Mouse (Mus musculus) CH12.LX (cell line): Measurements from ENCODE around the gene Vmn1r222. TPM values are rescaled to one million over a fixed set of nuclear protein-coding genes. Genes with fewer than 3 reads are reported as not detected.
"Not testable (repeated sequence)": the region's sequence is repeated elsewhere in the genome, so short reads cannot be mapped to it uniquely, and the experiment has no call there.

Source experiments
- DNase-seq: peaks from one replicate; pipeline ENCODE4 v3.0.0-alpha.2; 2013; ENCODE audit errors: extremely low read depth
- H3K27ac ChIP-seq: 2 replicates; pipeline ENCODE4 v1.5.1; 2012; ENCODE audit warnings: low read depth, mild to moderate bottlenecking, control low read depth, moderate library complexity; ENCODE audit not compliant: insufficient read depth
- H3K27me3 ChIP-seq: replicated peaks from 2 replicates; pipeline ENCODE3; 2012; ENCODE audit warnings: inconsistent platforms
- H3K36me3 ChIP-seq, 2 experiments: replicated peaks in 1 of 2; 2 replicates each; pipeline versions ENCODE3 to v1.6.1; 2012; ENCODE audit warnings: inconsistent platforms in 1 of 2, low read length in 1 of 2, mild to moderate bottlenecking in 1 of 2, mixed read lengths in 1 of 2, moderate library complexity in 1 of 2; ENCODE audit not compliant: control insufficient read depth in 1 of 2, insufficient read depth in 1 of 2
- H3K4me1 ChIP-seq, 2 experiments: 2 replicates each; pipeline ENCODE4 v1.6.1; 2012; ENCODE audit warnings: inconsistent platforms in 1 of 2, moderate library complexity in 1 of 2; ENCODE audit not compliant: insufficient read depth in 2 of 2, control insufficient read depth in 1 of 2
- H3K4me2 ChIP-seq: 2 replicates; pipeline ENCODE4 v1.6.1; 2012; ENCODE audit warnings: low read depth, mild to moderate bottlenecking, control low read depth; ENCODE audit not compliant: poor library complexity, insufficient read depth, severe bottlenecking
- H3K4me3 ChIP-seq, 3 experiments: fragments of 150-350 bp in 1 of 3; sonication (generic) in 1 of 3; replicated peaks in 1 of 3; 2 replicates each; pipeline versions ENCODE3 to v1.5.1; 2011 to 2012; ENCODE audit warnings: low read depth in 2 of 3, low read length in 2 of 3, mild to moderate bottlenecking in 2 of 3, moderate library complexity in 2 of 3, control low read depth in 1 of 3, improper control_type of control experiment in 1 of 3, inconsistent platforms in 1 of 3, mixed read lengths in 1 of 3; ENCODE audit not compliant: poor library complexity in 1 of 3
- H3K79me2 ChIP-seq: replicated peaks from 2 replicates; pipeline ENCODE4 v1.6.1; 2012; ENCODE audit warnings: mild to moderate bottlenecking, moderate library complexity; ENCODE audit not compliant: control insufficient read depth, poor library complexity, insufficient read depth, severe bottlenecking; ENCODE audit errors: extremely low read depth
- H3K9ac ChIP-seq: 2 replicates; pipeline ENCODE4 v1.6.1; 2012; ENCODE audit warnings: low read depth, mild to moderate bottlenecking, control low read depth, moderate library complexity; ENCODE audit not compliant: insufficient read depth
- H3K9me3 ChIP-seq: replicated peaks from 2 replicates; pipeline ENCODE3; 2012; ENCODE audit warnings: low read length, inconsistent platforms, mixed read lengths
- CHD2 ChIP-seq: IDR thresholded peaks from 2 replicates; pipeline ENCODE4 v1.6.1; 2011; ENCODE audit warnings: low read length, improper control_type of control experiment
- CTCF ChIP-seq, 2 experiments: IDR thresholded peaks in 1 of 2; conservative IDR thresholded peaks in 1 of 2; 2 replicates each; pipeline ENCODE4 v1.5.1; 2011 to 2012; ENCODE audit warnings: low read depth in 2 of 2, low read length in 2 of 2, improper control_type of control experiment in 1 of 2, inconsistent platforms in 1 of 2, mild to moderate bottlenecking in 1 of 2, moderate library complexity in 1 of 2
- KAT2A ChIP-seq: IDR thresholded peaks from 2 replicates; pipeline ENCODE4 v1.6.1; 2012; ENCODE audit warnings: low read length, improper control_type of control experiment, inconsistent platforms; ENCODE audit not compliant: insufficient replicate concordance
- MXI1 ChIP-seq: IDR thresholded peaks from 2 replicates; pipeline ENCODE4 v1.6.1; 2011; ENCODE audit warnings: mild to moderate bottlenecking, low read depth, low read length, improper control_type of control experiment
- NRF1 ChIP-seq: IDR thresholded peaks from 2 replicates; pipeline ENCODE4 v1.6.1; 2014; ENCODE audit warnings: low read depth, mild to moderate bottlenecking, inconsistent platforms, low read length, improper control_type of control experiment, moderate library complexity
- POLR2A ChIP-seq: IDR thresholded peaks from 2 replicates; pipeline ENCODE4 v1.6.1; 2011; ENCODE audit warnings: low read depth, mild to moderate bottlenecking, improper control_type of control experiment, low read length
- POLR2AphosphoS2 ChIP-seq: IDR thresholded peaks from 2 replicates; pipeline ENCODE4 v1.6.1; 2011; ENCODE audit warnings: low read depth, low read length, improper control_type of control experiment
- RAD21 ChIP-seq: IDR thresholded peaks from 2 replicates; pipeline ENCODE4 v1.6.1; 2011; ENCODE audit warnings: low read depth, mild to moderate bottlenecking, low read length, improper control_type of control experiment, moderate library complexity
- SIN3A ChIP-seq: IDR thresholded peaks from 2 replicates; pipeline ENCODE4 v1.6.1; 2012; ENCODE audit warnings: low read length, improper control_type of control experiment, inconsistent platforms
- SMC3 ChIP-seq: IDR thresholded peaks from 2 replicates; pipeline ENCODE4 v1.6.1; 2011; ENCODE audit warnings: low read depth, low read length, improper control_type of control experiment
- TBP ChIP-seq: conservative IDR thresholded peaks from 2 replicates; pipeline ENCODE4 v1.6.1; 2011; ENCODE audit warnings: low read depth, low read length, improper control_type of control experiment
- ZNF384 ChIP-seq: IDR thresholded peaks from 2 replicates; pipeline ENCODE4 v1.6.1; 2012; ENCODE audit warnings: low read depth, low read length, improper control_type of control experiment, inconsistent platforms
- dilution Hi-C: fragments of 300-500 bp; cut with MboI; formaldehyde crosslinking; loops from 2 replicates; pipeline ENCODE4 v1.14.3; 2020; ENCODE audit warnings: low sequenced_read_pairs; ENCODE audit not compliant: extremely low pct_unique_long_range_greater_than_20kb, extremely low pct_ligation_motif_present
- in situ Hi-C: fragments of 300-500 bp; cut with MboI; formaldehyde crosslinking; loops from 3 replicates; pipeline ENCODE4 v1.14.3; 2019; ENCODE audit warnings: low sequenced_read_pairs, low pct_ligation_motif_present, low pct_unique_long_range_greater_than_20kb, mixed read lengths
- polyA plus RNA-seq: library from polyadenylated mRNA; unstranded; fragments of >175 nt; gene quantifications from 2 replicates; pipeline ENCODE4 v1.2.1, GENCODE M21; 2012; ENCODE audit warnings: low read depth; ENCODE audit not compliant: insufficient read length
- total RNA-seq, 2 experiments: library from RNA; depleted of rRNA; stranded (reverse); fragments of 300-350 nt in 1 of 2; fragments of >200 nt in 1 of 2; gene quantifications; 2 replicates each; pipeline ENCODE4 v1.2.3; 2012 to 2014

Gene Vmn1r222
- total and polyA plus RNA-seq, 3 experiments, result not detected

- in situ Hi-C loops, result no loop called here
- H3K27me3 ChIP-seq, result no peaks in the 10 kb centered on the region
- H3K9ac ChIP-seq, result no peak overlapping the region
- H3K36me3 ChIP-seq, result no peaks in the 10 kb centered on the region
- no peak for DNase-seq
- dilution Hi-C loops, result no loop called here
- H3K4me1 ChIP-seq, result no peaks in the 10 kb centered on the region
- no peaks in the 10 kb centered on the region for H3K79me2 ChIP-seq
- no peaks in the 10 kb centered on the region for H3K9me3 ChIP-seq
- TF ChIP-seq RAD21 (no peak), TBP (peak; percentile 94), CTCF (conservative IDR thresholded peaks at IDR 0.05 in 1 of 2, IDR thresholded peaks at IDR 0.05 in 1 of 2; ENCODE audit: low read depth in 2 of 2, low read length in 2 of 2) (no peak)
- TF ChIP-seq, all 38 proteins: peak for 1
- Histone ChIP-seq H3K27ac (no peak overlapping the region), H3K4me3 (no peak overlapping the region), H3K4me2 (no peak overlapping the region)
These were observed 34.8 kb upstream of the Vmn1r222 start for GRCm38 (mm10) chr13:23270321-23271101.

DNA sequence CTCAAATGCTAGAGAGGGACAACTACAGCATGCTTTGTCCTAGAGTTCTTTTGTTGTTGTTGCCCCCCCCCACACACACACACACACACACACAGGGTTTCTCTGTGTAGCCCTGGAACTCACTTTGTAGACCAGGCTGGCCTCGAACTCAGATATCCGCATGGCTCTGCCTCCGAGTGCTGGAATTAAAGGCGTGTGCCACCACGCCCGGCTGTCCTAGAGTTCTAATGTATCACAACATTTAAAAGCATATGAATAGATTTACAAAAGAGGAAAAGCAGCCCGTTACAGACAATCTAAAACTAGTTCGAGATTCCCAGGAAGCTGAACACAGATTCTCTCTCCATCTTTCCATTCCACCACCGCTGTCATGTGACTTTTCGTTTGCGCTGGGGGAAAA lies 33.9 kb upstream of the Vmn1r222 start:
- dilution Hi-C loops, result no loop called here
- TF ChIP-seq TBP (no peak), CHD2 (no peak), POLR2A (no peak), MXI1 (no peak), NRF1 (no peak), KAT2A (no peak), POLR2AphosphoS2 (no peak), SIN3A (no peak)
- in situ Hi-C loops, result no loop called here
- H3K79me2 ChIP-seq, result no peaks in the 10 kb centered on the region
- no peaks in the 10 kb centered on the region for H3K4me1 ChIP-seq
- no peak overlapping the region for H3K4me3 ChIP-seq
- no peaks in the 10 kb centered on the region for H3K36me3 ChIP-seq
- DNase-seq, result no peak
- no peak overlapping the region for H3K9ac ChIP-seq
- no peaks in the 10 kb centered on the region for H3K27me3 ChIP-seq
- H3K9me3 ChIP-seq, result no peaks in the 10 kb centered on the region
- no peak overlapping the region for H3K4me2 ChIP-seq
- no peak overlapping the region for H3K27ac ChIP-seq

- H3K36me3 ChIP-seq, H3K4me2 ChIP-seq, H3K79me2 ChIP-seq, dilution Hi-C loops, H3K4me1 ChIP-seq, H3K9ac ChIP-seq, H3K9me3 ChIP-seq, H3K27me3 ChIP-seq, H3K4me3 ChIP-seq, H3K27ac ChIP-seq, in situ Hi-C loops: not testable (repeated sequence)
- TF ChIP-seq CTCF (conservative IDR thresholded peaks at IDR 0.05 in 1 of 2, IDR thresholded peaks at IDR 0.05 in 1 of 2; ENCODE audit: low read depth in 2 of 2, low read length in 2 of 2) (peak in 1 of 2 experiments; percentile 41; a peak in 2 of 4 replicates), RAD21 (peak; percentile 34), ZNF384 (peak; percentile 56), SMC3 (peak; percentile 16; the same call in 1 of the 2 replicates)
- DNase-seq, result peak; percentile 39
These were observed 33.4 kb upstream of the Vmn1r222 start for GRCm38 (mm10) chr13:23269127-23269526.

- H3K9me3 ChIP-seq, H3K4me2 ChIP-seq, dilution Hi-C loops, in situ Hi-C loops, H3K27ac ChIP-seq, H3K9ac ChIP-seq, DNase-seq, H3K27me3 ChIP-seq, H3K4me1 ChIP-seq, H3K36me3 ChIP-seq, H3K79me2 ChIP-seq, H3K4me3 ChIP-seq: not testable (repeated sequence)
These were observed 32.9 kb upstream of the Vmn1r222 start for GRCm38 (mm10) chr13:23268606-23269005.
